Mouse (Mus musculus): ENCODE measurements around the gene Ntn5. TPM values are rescaled to one million over a fixed set of nuclear protein-coding genes. Genes with fewer than 3 reads are reported as not detected.
"Not testable (repeated sequence)": the region's sequence is repeated elsewhere in the genome, so short reads cannot be mapped to it uniquely, and the experiment has no call there.

The Ntn5 gene
- polyA plus RNA-seq (2012; rRNA removed) = 0.85 and 2.7 TPM in 2 replicates

DNA sequence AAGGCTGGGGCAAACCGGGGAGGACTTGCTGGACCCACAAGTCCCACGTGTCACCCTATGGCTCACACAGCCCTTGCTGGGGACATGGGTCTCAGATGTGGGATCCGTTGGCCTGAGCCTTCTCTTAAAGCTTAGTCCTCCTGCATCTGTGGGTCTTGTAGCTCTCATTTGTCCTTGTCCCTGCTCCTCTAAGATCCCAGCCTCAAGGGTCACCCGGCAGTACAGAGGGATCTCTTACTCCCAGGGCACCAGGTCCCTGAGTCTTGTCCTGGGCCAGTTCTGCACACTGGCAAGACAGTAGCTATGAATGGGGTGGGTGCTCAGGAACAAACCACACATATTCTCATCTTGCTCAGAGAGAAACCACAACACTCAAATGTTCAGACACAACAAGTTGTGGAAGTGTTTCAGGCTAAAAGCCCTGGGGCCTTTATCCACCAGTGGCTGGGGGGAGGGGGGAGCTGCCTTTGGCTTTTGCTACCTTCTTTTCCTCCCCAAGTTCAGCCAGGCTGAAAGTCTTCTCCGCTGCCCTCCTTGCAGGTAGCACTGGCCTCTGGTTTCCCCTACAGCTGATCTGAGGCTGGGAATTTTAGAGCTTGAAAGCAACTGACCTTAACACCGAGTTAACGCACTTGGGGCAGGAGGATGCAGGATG lies at the start of gene Ntn5:
Ntn5 (plus strand) TSS at position 627 of the 655 bp plus-strand sequence.
- no peak for DNase-seq (ENCODE audit: low read depth)

DNA sequence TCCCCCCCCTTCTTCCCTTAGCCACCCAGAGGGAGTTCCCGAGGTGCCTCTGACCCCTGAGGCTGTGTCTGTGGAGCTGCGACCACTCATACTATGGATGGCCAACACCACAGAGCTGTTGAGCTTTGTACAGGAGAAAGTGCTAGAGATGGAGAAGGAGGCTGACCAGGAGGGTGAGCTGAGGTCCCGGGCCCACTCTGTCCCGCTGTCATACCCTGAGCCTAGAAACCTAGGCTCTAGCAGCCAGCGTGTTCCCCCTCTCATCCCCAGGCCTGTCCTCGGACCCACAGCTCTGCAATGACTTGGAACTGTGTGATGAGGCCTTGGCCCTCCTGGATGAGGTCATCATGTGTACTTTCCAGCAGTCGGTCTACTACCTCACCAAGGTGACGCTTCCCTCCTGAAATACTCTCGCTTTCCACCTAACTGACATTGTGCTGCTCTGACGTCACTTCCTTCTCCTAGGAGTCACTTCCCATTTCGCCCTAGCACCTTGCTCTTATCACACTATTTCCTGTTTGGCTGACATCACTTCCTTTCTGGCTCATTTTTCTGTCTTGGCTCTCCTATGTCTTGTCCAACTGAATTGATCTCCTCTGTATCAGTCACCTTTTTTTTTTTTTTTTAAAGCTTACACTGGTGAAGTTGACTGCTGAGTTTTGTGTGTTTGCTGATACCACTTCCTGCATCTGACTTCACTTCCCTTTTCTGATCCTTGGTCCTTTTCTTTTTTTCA lies 48.7 kb upstream of the Ntn5 start:
- no peak for DNase-seq (ENCODE audit: low read depth)

GRCm38 (mm10) chr7:45635711-45636688 lies 47.8 kb upstream of the Ntn5 start:
- DNase-seq (ENCODE audit: low read depth) = no peak

GRCm38 (mm10) chr7:45637710-45638109 lies 46.1 kb upstream of the Ntn5 start:
- no peak for DNase-seq (ENCODE audit: low read depth)

- DNase-seq (ENCODE audit: low read depth) = no peak
Observed at GRCm38 (mm10) chr7:45638623-45639401, 45.0 kb upstream of the Ntn5 start.

- DNase-seq (ENCODE audit: low read depth) = no peak
Observed at GRCm38 (mm10) chr7:45639561-45640027, 44.2 kb upstream of the Ntn5 start, which contains the start of gene Mamstr. Gene Mamstr (plus strand): TSS chr7:45639977.

GRCm38 (mm10) chr7:45640191-45640957 lies 43.4 kb upstream of the Ntn5 start:
- no peak for DNase-seq (ENCODE audit: low read depth)

- no peak for DNase-seq (ENCODE audit: low read depth)
Observed at GRCm38 (mm10) chr7:45641391-45642040, 42.3 kb upstream of the Ntn5 start.

DNA sequence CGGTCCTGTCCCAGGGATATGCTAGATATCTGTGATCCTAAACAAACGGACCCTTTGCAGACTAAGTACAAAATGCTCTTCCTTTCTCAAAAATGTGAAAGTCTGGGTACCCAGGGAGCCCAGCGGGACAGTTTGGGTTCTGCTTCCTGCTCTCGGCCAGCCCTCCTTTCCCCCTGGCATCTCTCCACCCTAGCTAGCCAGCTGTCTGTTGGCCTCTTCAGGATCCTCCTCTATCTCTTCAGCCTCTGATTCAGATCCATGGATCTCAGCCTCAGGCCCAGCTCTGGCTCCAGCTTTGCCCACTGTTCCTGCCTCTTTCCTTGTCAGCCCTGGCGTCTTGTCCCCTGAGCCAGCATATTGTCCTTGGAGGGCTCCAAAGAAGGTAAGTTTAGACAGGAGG lies 41.7 kb upstream of the Ntn5 start:
- DNase-seq (ENCODE audit: low read depth) = no peak

GRCm38 (mm10) chr7:45642503-45643255 lies 41.1 kb upstream of the Ntn5 start:
- no peak for DNase-seq (ENCODE audit: low read depth)

- DNase-seq (ENCODE audit: low read depth) = peak; percentile 95
Observed at GRCm38 (mm10) chr7:45643441-45644178, 40.2 kb upstream of the Ntn5 start.

GRCm38 (mm10) chr7:45644183-45644582 lies 39.6 kb upstream of the Ntn5 start:
- no peak for DNase-seq (ENCODE audit: low read depth)

GRCm38 (mm10) chr7:45644872-45645590 lies 38.8 kb upstream of the Ntn5 start:
- no peak for DNase-seq (ENCODE audit: low read depth)

DNA sequence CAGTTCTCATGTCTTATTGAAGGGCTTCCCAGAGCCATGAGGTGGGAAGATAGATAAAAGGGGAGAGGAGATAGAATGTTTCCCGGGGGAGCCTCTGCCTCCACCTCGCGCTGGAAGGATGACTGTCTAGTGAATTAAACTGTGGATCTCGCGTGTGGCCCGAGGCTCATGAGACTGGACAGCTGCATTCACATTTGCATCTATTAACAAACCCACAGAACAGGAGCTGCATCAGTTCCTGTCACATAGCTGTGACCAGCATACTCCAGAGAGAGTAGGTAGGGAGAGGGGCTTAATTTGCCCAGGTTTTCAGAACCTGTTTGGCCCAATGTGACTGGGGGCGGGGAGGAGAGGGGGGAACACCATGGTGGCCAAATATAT lies 38.2 kb upstream of the Ntn5 start:
- DNase-seq (ENCODE audit: low read depth) = no peak

GRCm38 (mm10) chr7:45646671-45647070 lies 37.2 kb upstream of the Ntn5 start:
- no peak for DNase-seq (ENCODE audit: low read depth)

- DNase-seq (ENCODE audit: low read depth) = no peak
Observed at GRCm38 (mm10) chr7:45649351-45649750, 34.5 kb upstream of the Ntn5 start.

DNA sequence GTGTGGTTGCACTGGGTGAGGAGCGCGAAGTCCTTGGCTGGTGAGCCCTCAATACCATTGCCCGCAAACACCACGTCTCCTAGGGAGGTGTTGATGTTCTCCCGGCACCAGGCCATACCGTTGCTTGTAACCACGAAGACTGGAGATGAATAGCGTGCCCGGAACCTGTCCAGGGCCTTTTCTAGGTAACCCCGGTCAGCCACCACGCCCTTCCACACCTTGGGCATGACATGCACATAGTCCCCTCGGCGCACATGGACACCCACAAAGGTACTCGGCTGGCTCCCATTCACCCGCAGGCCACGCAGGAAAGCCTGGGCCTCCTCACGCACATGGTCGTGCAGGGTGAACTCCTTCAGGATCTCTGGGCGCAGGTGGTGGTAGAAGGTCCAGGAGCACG lies 33.3 kb upstream of the Ntn5 start:
- not testable (repeated sequence) for DNase-seq (ENCODE audit: low read depth)

Data from gonadal fat pad, adult 2 months (tissue).